Mouse (Mus musculus): Measurements from ENCODE around the gene Atf6b. TPM values are rescaled to one million over a fixed set of nuclear protein-coding genes. Genes with fewer than 3 reads are reported as not detected.

Atf6b gene
- polyA plus RNA-seq (2012; rRNA removed) = 61.0 and 64.1 TPM in 2 replicates

DNA sequence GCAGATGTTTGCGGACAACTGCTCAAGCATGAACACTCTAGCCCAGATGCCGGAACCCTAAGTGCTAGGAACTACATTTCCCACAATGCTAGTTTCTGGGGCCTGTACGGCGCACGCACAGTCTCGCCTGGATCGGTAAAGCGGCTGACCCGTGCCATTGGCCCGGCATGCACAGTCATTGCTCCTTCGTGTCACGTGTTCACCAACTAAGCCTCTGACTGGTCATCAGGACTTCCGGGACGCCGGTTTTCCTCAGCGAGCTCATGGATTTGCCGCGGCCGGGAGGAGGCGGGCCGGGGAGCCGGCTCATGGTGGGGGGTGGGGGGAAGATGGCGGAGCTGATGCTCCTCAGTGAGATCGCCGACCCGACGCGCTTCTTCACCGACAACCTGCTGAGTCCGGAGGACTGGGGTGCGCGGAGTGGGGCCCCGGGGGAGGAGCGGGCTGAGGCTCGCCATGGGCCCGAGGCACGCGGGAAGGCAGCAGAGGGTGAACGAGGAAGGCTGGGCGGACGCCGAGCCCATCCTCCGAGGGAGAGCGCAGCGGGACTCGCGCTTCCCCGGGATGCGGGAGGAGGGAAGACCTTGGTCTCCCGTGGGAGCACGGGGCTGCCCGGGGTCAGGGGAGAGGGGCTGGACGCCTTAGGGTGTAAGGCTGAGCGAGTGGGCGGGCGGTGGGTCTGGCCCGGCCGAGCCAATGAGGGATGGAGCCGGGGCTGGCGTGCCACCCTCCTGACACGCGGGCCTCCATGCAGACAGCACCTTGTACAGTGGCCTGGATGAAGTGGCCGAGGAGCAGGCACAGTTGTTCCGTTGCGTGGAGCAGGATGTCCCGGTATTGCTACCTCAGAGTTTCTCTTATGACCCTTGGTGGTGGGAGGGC is at the start of gene Atf6b:
Atf6b (plus strand) TSS at position 241 of the 882 bp plus-strand sequence.
- WGBS = under 1% methylated on average over 66 of the region's 66 CpGs
- DNase-seq (ENCODE audit: low read depth, low spot score) = peak; percentile 98

DNA sequence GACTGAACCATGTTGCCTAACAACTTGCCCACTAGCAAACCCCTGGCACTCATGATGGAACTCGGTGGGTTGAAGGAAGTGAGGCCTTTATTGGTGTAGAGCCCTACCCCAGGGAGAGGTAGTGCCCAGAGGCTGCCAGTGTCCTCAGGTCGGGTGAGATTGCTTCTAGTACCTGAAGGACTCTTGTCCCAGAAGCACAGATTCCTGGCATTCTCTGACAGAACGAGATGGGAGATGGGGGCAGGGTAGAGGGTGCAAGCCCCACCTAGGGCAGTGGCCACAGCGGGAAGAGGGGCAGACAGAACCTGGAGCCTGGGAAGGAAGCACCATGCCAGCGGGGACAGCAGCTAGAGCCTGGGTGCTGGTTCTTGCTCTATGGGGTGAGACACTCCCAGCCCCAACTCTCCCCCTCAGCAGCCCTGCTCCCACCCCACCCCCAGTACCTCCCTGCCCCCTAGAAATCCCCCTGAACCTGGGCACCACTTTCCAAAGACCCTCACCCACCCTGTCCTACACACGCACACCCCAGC is 49.3 kb upstream of the Atf6b start, which contains the start of gene Ager:
Ager (plus strand) TSS at position 297 of the 530 bp plus-strand sequence.
- 21% methylated on average over 6 of the region's 6 CpGs for WGBS
- DNase-seq (ENCODE audit: low read depth, low spot score) = no peak

DNA sequence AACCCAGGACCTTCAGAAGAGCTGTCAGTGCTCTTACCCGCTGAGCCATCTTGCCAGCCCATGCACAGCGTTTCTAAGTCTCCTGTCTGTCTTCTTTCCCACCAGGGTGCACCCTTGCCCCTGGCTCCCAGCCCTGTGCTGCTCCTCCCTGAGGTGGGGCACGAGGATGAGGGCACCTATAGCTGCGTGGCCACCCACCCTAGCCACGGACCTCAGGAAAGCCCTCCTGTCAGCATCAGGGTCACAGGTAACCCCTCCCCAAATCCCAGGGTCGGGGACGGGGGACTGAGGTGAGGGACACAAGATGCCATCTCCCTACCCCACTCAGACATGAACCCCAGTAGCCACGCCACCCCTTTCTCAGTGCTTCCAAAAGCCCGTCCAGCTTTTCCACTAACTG is 47.1 kb upstream of the Atf6b start:
- 63% methylated on average over 9 of the region's 9 CpGs for WGBS

DNA sequence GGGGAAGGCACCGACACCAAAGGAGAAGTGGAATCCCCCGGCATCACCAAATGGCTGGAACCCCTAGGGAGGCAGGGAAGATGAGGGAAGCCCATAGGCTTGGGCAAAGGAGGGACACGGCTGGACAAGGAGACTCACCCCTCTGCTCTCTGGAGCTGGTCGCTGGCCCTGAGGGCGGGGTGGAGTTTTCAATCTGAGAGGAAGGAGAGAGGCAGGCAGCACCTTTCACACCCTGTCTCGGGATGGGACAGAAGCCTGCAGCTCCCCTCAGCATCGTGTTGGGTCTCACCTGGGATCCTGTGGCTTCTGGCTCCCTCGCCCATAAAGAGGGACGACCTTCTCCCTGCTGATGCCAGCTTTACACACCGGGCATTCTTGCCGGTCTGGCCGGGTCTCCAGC is 45.1 kb upstream of the Atf6b start:
- 73% methylated on average over 12 of the region's 12 CpGs for WGBS
- no peak for DNase-seq (ENCODE audit: low read depth, low spot score)

More for the DNA sequence above, 47.1 kb upstream of the Atf6b start:
- no peak for DNase-seq (ENCODE audit: low read depth, low spot score)

DNA sequence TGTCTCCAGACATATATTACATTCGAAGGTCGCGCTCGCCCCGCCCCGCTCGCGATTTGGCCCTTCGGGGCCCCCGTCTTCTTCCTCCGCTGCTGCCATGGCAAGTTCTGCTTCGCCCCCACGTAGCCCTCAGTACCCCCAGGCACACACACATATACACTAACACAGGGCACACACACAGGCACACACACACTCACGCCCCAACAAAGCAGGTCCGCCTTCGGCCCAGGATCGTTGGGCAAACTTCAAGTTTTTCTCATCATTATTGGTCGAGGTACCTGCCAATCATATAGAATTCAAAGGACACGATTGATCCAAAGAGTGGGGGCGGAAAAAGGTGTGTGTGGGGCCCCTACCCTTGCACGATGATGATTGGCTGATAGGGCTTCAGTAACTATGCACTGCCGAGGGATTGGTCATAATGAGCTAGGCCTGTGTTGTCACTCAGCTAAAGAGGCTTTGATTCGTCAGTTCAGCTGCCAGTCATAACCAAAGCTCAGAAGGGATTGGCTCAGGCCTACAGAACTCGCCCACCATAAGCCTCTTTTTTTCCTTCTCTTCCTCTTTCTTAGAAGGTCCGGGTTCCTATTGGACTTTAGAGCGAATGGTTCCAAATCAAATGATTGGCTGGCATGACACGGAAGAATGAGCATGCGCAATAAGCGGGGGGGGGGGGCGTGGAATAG is 43.4 kb upstream of the Atf6b start, which contains the start of gene Rnf5:
Rnf5 (minus strand) TSS at position 316 of the 686 bp plus-strand sequence.
- WGBS = under 1% methylated on average over 30 of the region's 30 CpGs

DNA sequence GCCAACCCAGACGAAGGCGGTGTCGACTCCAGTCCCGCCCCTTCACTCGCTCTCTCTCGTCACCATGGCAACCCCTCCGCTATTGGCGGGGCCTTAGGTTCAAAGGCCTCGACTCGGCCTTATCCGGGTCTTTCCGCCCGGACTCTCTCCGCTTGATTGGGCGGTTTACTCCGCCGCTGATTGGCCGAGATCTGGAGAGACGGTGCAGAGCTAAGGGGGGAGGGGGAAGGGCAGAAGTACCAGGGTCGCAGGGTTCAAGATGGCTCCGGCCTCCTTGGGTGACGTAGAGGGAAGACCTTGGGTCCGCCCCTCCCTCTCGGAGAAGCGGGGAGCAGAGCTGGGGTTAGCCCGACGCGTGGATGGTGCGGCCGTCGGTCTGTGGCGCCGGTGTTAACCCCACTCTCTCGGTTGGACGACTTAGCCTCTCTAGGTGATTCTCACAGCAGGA is 42.9 kb upstream of the Atf6b start, which contains the start of gene Agpat1:
Agpat1 (plus strand) TSS at position 202 of the 448 bp plus-strand sequence.
- under 1% methylated on average over 35 of the region's 35 CpGs for WGBS
- peak; percentile 98 for DNase-seq (ENCODE audit: low read depth, low spot score)

More for the DNA sequence above, 43.4 kb upstream of the Atf6b start, which contains the start of gene Rnf5:
- DNase-seq (ENCODE audit: low read depth, low spot score) = peak; percentile 100

DNA sequence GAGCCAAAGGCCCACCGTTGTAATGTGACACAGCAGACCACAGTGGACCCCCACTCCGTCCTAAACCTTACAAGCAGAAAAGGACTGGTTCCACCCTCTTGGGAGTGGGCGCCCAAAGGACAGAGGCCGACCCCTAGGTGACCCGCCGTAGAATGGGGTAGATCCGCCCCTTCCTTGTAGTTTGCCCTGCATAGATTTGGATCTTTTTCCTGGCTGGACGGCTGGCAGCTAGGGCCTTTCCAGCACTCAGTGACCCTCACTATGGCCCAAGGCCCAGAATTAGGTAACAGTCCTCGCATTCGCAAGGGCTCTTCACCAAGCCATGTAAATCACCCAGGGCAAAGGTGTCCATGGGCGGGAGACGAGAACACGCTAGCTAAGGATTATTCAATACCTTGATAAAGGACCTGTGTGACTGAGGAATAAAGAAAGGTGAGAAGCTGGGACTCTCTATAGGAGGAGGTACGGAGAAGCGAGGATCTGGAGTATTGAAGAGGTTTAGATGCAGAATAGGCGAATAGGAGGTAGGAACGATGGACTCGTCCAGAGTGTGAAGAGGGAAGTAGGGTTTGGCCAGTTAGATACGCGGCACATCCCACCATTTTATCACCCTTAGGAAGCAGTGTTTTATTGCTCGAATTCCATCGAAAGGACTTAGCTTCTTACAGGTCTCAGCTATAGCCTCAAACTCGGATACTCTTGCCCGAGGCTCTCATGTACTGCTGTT is 42.3 kb upstream of the Atf6b start:
- WGBS = 7% methylated on average over 24 of the region's 24 CpGs
- no peak for DNase-seq (ENCODE audit: low read depth, low spot score)

DNA sequence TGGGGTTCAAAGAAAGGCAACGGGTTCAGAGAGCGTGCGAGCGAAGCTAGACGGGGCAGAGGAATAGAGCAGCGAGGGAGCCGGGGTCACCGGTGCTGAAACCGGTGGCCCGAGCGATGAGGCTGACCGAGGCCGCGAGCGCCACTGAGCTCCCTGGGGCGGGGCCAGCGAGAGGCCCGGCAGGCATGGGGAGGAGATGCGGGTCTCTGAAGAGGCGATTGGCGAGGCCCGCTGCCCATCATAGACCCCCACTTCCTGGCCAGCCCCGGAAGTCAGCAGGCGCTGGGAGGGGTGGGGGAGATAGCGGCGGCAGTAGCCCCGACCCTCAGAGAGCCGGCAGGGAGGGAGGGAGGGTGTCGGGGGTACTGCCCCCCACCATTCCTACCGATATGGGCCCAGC is 41.3 kb upstream of the Atf6b start:
- under 1% methylated on average over 30 of the region's 30 CpGs for WGBS
- no peak for DNase-seq (ENCODE audit: low read depth, low spot score)

DNA sequence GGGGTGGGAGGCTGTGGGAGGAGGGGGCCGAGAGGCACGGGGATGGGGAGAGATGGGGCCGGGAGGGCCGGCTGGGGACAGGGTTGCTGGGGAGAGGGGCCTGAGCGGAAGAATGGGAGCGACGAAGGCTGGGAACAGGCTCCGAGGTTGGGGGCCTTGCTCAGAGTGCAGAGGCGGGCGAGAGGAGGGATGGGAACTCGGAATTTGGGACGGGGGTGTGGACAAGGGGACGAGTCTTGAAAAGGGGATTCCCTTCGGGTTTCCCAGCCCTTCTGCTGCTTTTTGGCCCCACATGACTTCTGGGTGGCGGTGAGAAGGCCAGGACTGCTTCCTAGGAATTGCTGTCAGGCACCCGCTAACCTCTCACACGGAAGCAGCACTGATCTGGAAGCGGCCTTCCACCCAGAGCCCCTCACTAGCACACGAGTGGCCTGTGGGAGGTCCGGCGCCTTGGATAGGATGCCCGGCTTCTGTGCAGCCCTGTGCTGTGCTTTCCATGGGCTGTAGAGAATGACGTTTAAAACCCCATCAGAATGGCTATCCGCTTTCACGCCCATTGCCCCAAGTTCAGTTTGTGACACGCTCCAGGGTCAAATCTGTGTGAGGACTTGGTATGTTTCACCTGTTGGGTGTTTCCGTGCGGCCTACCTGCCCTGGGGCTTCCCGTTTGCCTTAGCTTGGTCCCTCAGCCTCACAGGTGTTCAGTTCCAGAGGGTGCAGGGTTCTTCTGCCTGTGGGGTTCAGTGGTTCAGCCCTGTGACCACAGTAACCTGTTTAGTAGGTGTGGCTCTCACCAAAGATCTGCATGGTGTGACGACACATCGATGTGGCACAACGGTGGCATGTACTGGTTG is 40.5 kb upstream of the Atf6b start:
- DNase-seq (ENCODE audit: low read depth, low spot score) = no peak
- 4% methylated on average over 32 of the region's 32 CpGs for WGBS

DNA sequence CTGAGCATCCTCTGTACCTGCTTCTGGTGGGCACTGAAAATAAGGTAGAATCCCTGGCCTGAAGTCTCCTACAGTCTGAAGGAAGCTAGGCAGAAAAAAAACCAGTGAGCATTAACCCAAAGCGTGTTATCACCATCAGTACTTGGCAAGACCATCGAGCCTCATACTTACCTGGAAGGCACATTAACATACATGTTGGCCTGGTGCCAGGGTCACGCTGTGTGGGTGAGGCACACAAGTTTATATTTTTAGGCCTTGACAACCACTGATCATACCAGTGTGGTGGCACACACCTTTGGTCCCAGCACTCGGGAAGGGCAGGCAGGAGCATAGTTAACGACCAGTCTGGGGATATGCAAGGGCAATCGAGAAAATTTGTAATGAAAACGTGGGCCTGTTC is 38.9 kb upstream of the Atf6b start:
- WGBS = 26% methylated on average over 7 of the region's 7 CpGs
- no peak for DNase-seq (ENCODE audit: low read depth, low spot score)

DNA sequence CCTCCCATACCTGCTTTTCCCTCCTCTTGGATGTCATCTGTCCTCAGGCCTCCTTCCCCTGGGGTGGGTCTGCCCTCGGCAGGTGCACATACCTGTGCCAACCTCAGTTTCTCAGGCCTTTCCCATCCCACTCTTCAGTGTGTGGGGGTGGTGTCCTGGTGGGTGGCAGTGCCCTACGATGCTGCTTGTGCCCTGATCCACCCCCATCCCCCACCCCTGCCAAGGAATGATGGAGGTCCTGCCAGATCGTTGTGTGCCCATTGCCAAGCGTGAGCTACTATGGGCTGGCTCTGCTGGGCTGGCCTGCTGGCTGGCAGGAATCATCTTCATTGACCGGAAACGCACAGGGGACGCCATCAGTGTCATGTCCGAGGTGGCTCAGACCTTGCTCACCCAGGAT is 35.9 kb upstream of the Atf6b start:
- WGBS = 92% methylated on average over 8 of the region's 8 CpGs
- DNase-seq (ENCODE audit: low read depth, low spot score) = no peak

DNA sequence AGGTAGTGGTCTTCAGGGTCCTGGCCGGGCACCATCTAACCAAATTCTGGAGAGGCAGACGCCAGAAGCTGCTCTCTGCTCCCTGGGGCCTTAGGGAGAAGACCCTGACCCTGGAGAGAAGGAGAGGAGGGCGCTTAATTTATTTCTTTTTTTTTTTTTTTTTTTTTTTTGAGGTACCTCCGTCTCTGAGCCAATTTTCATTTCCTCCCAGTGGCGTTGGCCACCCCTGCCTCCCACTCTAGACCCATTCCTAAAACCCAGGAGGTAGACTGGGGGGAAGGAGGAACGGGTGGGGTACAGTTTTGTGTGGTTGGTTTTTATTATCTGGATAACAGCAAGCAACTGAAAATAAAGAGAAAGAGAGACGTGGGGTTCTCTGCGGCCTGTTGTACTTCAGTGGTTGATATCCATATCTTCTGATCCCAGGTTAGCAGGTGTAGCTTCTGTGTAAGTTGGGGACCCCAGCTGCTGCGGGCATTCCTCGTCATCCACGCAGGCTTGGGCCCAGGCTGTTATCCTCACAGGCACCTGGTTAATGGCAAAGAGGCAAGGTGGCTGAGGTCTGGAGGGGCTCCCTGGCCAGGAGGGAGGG is 33.8 kb upstream of the Atf6b start:
- WGBS = 81% methylated on average over 11 of the region's 11 CpGs
- no peak for DNase-seq (ENCODE audit: low read depth, low spot score)

DNA sequence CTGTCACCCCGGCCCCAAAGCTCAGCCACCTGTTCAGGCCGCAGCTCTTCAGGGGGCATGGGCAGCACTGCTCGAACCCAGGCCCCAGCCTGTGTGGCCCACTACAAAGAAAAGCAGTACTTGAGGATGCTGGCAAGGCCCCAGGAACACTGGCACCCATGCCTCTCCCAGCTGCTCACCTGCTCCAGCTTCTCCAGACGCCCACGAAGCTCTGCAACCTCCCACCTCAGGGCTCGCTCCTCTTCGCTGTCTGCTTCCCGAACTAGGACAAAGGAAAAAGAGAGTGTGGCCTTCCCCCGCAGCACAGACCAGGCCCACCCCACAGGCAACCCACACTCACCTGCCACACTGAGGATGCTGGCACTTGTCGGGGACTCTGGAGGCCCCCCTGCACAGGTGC is 33.1 kb upstream of the Atf6b start:
- DNase-seq (ENCODE audit: low read depth, low spot score) = no peak
- WGBS = 87% methylated on average over 10 of the region's 10 CpGs

DNA sequence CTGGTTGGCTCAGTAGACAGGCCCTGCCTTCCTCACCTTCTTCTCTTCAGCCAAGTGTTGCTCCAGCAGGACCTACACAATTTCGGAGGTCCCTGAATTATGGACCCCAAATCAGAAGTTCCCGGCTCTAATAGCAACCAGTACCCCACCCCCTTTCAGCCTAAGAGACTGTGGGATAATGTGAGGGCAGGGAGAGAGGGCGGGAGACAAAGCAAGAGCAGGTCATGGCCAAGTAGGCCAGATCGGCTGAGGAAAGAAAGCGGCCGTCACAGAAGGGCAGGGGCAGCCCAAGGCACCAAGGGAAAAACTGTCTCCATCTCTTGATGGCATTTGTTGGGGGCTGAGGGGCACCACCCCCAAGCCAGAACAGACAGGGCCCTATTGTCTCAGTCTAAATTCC is 31.1 kb upstream of the Atf6b start, which contains the start of gene Egfl8:
Egfl8 (minus strand) TSS at position 101 of the 400 bp plus-strand sequence.
- WGBS = 86% methylated on average over 6 of the region's 6 CpGs
- DNase-seq (ENCODE audit: low read depth, low spot score) = no peak

DNA sequence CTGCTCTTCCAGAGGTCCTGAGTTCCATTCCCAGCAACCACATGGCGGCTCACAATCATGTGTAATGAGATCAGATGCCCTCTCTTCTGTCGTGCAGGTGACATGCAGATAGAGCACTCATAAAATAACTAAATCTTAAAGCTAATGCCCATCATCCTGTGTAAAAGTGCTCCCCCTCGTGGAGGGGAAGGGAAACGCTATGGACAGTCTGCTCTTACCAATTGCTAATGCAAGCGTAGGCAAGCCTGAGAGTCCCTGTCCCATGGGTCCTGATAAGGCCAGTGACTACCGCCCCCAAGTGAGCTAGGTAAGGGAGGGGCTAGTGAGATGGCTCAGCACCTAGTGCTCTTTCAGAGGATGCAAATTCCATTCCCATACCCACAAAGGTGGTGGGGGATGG is 27.9 kb upstream of the Atf6b start:
- 12% methylated on average over 6 of the region's 6 CpGs for WGBS
- DNase-seq (ENCODE audit: low read depth, low spot score) = peak; percentile 69

DNA sequence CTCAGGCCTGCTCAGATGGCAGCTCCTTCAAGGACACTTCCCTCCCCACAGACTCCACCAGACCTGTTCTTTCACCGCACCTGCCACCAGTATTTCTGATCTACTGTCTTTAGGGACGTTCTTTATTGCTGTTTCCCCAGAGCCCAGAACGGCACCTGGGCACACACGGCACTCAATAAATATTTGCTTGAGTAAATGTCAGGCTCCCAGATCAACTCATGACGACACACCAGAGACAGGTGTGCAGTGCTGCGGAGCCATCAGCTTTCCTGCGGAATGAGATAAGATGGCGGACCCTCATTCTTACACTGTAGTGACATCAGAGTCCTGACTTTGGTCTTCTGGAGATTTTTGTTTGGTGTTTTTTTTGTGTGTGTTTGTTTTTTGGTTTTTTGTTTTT is 25.9 kb upstream of the Atf6b start:
- DNase-seq (ENCODE audit: low read depth, low spot score) = peak; percentile 42
- WGBS = 31% methylated on average over 8 of the region's 8 CpGs

DNA sequence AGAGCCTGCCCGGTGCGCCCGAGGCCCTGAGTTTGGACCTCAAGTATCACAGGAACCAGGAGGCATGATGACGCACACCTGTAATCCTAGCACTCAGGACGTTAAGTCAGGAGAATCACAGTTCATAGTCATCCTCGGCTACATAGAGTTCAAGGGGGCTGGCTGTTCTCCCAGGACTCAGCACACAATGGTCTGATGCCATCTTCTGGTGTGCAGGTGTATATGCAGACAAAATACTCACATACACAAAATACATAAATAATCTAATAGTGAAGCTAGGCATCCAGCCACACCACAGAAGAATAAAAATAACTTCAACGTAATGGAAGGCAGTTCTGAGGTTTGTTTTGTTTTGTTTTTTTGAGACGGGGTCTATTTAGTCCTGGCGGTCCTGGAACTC is 23.8 kb upstream of the Atf6b start:
- 78% methylated on average over 9 of the region's 9 CpGs for WGBS
- no peak for DNase-seq (ENCODE audit: low read depth, low spot score)

DNA sequence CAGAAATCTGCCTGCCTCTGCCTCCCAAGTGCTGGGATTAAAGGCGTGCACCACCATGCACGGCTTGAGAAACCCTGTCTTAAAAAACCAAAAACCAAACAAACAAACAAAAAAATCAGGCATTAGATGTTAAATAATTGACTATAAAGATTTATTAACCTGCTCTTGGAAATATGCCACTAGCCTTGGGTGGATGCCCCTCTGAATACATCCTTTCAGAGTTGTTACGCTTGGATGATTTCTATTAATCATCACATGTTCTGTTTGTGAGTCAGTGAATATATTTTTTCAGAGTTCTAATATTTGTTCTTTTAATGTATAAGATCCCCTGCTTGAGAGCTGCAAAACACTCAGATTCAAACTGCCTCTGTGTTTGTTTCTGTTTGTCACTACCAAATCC is 22.0 kb upstream of the Atf6b start:
- 92% methylated on average over 3 of the region's 3 CpGs for WGBS
- DNase-seq (ENCODE audit: low read depth, low spot score) = no peak
